Mouse (Mus musculus) cerebellum, adult 18-20 months (tissue): Measurements from ENCODE around the gene Gm49510.

Source experiments
- DNase-seq, 2 experiments: peaks; one replicate each; pipeline ENCODE4 v3.0.0; 2021

Gene Gm49510

GRCm38 (mm10) chr15:78948152-78948725, 48.8 kb downstream of the Gm49510 start:
- DNase-seq: no peak

GRCm38 (mm10) chr15:78948883-78949282, 49.4 kb downstream of the Gm49510 start:
- DNase-seq: peak; percentile 39 to 48

- DNase-seq: no peak
Observed at GRCm38 (mm10) chr15:78955663-78956062, 56.2 kb downstream of the Gm49510 start.

- DNase-seq: peak; percentile 48 to 50
Observed at GRCm38 (mm10) chr15:78956351-78956750, 56.9 kb downstream of the Gm49510 start.

- no peak for DNase-seq
Observed at GRCm38 (mm10) chr15:78957021-78957420, 57.6 kb downstream of the Gm49510 start.

GRCm38 (mm10) chr15:78959537-78959936, 60.1 kb downstream of the Gm49510 start:
- no peak for DNase-seq

- DNase-seq: no peak
Observed at GRCm38 (mm10) chr15:78960088-78960487, 60.6 kb downstream of the Gm49510 start.

- DNase-seq: peak; percentile 84 to 87
Observed at GRCm38 (mm10) chr15:78962885-78963284, 63.4 kb downstream of the Gm49510 start.
